Mouse (Mus musculus): Measurements from ENCODE around the gene Astn2. TPM values are rescaled to one million over a fixed set of nuclear protein-coding genes. Genes with fewer than 3 reads are reported as not detected.

The Astn2 gene
- polyA plus RNA-seq, 1 experiment from 2014 or later: 0.57 TPM

- WGBS: 71% methylated on average over 4 of the region's 4 CpGs
- Histone ChIP-seq H3K4me2 (no peak overlapping the region), H3K9ac (ENCODE audit: low read length) (no peak overlapping the region), H3K27ac (ENCODE audit: low read depth, low read length) (no peak overlapping the region), H3K9me3 (ENCODE audit: control insufficient read depth, low read length) (no peaks in the 10 kb centered on the region), H3K27me3 (ENCODE audit: control insufficient read depth, insufficient read depth, low read length) (peaks cover 59% of the 10 kb centered on the region), H3K4me3 (ENCODE audit: low read depth, low read length) (no peak overlapping the region), H3K36me3 (ENCODE audit: control insufficient read depth, insufficient read depth, low read length) (no peaks in the 10 kb centered on the region), H3K4me1 (ENCODE audit: control insufficient read depth, insufficient read depth, low read length) (peaks cover 3% of the 10 kb centered on the region; the same call in 1 of the 2 replicates)
- no peak for DNase-seq (ENCODE audit: low spot score, missing footprints)
- 0 out of 2 replicates have a peak, but pooled peaks have one; percentile 1 for ATAC-seq (ENCODE audit: low FRiP score)
Measured at GRCm38 (mm10) chr4:65838781-65839180, 565.6 kb downstream of the Astn2 start.

- no peak overlapping the region for H3K4me2 ChIP-seq
- no peaks in the 10 kb centered on the region for H3K9me3 ChIP-seq (ENCODE audit: control insufficient read depth, low read length)
- no peak overlapping the region for H3K4me3 ChIP-seq (ENCODE audit: low read depth, low read length)
- no peak for ATAC-seq (ENCODE audit: low FRiP score)
- H3K36me3 ChIP-seq (ENCODE audit: control insufficient read depth, insufficient read depth, low read length): no peaks in the 10 kb centered on the region
- DNase-seq (ENCODE audit: low spot score, missing footprints): no peak
- no peak overlapping the region for H3K9ac ChIP-seq (ENCODE audit: low read length)
- peaks cover 32% of the 10 kb centered on the region for H3K27me3 ChIP-seq (ENCODE audit: control insufficient read depth, insufficient read depth, low read length)
- H3K4me1 ChIP-seq (ENCODE audit: control insufficient read depth, insufficient read depth, low read length): no peaks in the 10 kb centered on the region; the same call in 1 of the 2 replicates
- no peak overlapping the region for H3K27ac ChIP-seq (ENCODE audit: low read depth, low read length)
- WGBS: 98% methylated on average over 1 of the region's 1 CpGs
Measured at GRCm38 (mm10) chr4:65832971-65833370, 571.4 kb downstream of the Astn2 start.

GRCm38 (mm10) chr4:65831872-65832271 lies 572.5 kb downstream of the Astn2 start:
- Histone ChIP-seq H3K27ac (ENCODE audit: low read depth, low read length) (no peak overlapping the region), H3K9ac (ENCODE audit: low read length) (no peak overlapping the region), H3K4me1 (ENCODE audit: control insufficient read depth, insufficient read depth, low read length) (no peaks in the 10 kb centered on the region; the same call in 1 of the 2 replicates), H3K9me3 (ENCODE audit: control insufficient read depth, low read length) (no peaks in the 10 kb centered on the region), H3K36me3 (ENCODE audit: control insufficient read depth, insufficient read depth, low read length) (no peaks in the 10 kb centered on the region), H3K27me3 (ENCODE audit: control insufficient read depth, insufficient read depth, low read length) (peaks cover 22% of the 10 kb centered on the region), H3K4me2 (no peak overlapping the region), H3K4me3 (ENCODE audit: low read depth, low read length) (no peak overlapping the region)
- no peak for DNase-seq (ENCODE audit: low spot score, missing footprints)
- ATAC-seq (ENCODE audit: low FRiP score): no peak
- WGBS: 84% methylated on average over 3 of the region's 3 CpGs

- Histone ChIP-seq H3K9ac (ENCODE audit: low read length) (no peak overlapping the region), H3K27ac (ENCODE audit: low read depth, low read length) (no peak overlapping the region), H3K4me3 (ENCODE audit: low read depth, low read length) (no peak overlapping the region), H3K9me3 (ENCODE audit: control insufficient read depth, low read length) (no peaks in the 10 kb centered on the region), H3K4me2 (no peak overlapping the region), H3K4me1 (ENCODE audit: control insufficient read depth, insufficient read depth, low read length) (no peaks in the 10 kb centered on the region; the same call in 1 of the 2 replicates), H3K36me3 (ENCODE audit: control insufficient read depth, insufficient read depth, low read length) (no peaks in the 10 kb centered on the region), H3K27me3 (ENCODE audit: control insufficient read depth, insufficient read depth, low read length) (peaks cover 8% of the 10 kb centered on the region)
- DNase-seq (ENCODE audit: low spot score, missing footprints) (no peak), ATAC-seq (ENCODE audit: low FRiP score) (no peak)
- 2% methylated on average over 3 of the region's 3 CpGs for WGBS
Measured at GRCm38 (mm10) chr4:65830495-65830894, 573.9 kb downstream of the Astn2 start.

GRCm38 (mm10) chr4:65821070-65821469 lies 583.3 kb downstream of the Astn2 start:
- no peak overlapping the region for H3K27ac ChIP-seq (ENCODE audit: low read depth, low read length)
- H3K9ac ChIP-seq (ENCODE audit: low read length): no peak overlapping the region
- 93% methylated on average over 2 of the region's 2 CpGs for WGBS
- H3K4me3 ChIP-seq (ENCODE audit: low read depth, low read length): no peak overlapping the region
- no peaks in the 10 kb centered on the region for H3K4me1 ChIP-seq (ENCODE audit: control insufficient read depth, insufficient read depth, low read length)
- DNase-seq (ENCODE audit: low spot score, missing footprints): peak; percentile 12
- H3K27me3 ChIP-seq (ENCODE audit: control insufficient read depth, insufficient read depth, low read length): no peaks in the 10 kb centered on the region
- no peak for ATAC-seq (ENCODE audit: low FRiP score)
- no peak overlapping the region for H3K4me2 ChIP-seq
- no peaks in the 10 kb centered on the region for H3K36me3 ChIP-seq (ENCODE audit: control insufficient read depth, insufficient read depth, low read length)
- H3K9me3 ChIP-seq (ENCODE audit: control insufficient read depth, low read length): no peaks in the 10 kb centered on the region

GRCm38 (mm10) chr4:65820236-65820635 lies 584.2 kb downstream of the Astn2 start:
- Histone ChIP-seq H3K4me2 (no peak overlapping the region), H3K4me1 (ENCODE audit: control insufficient read depth, insufficient read depth, low read length) (no peaks in the 10 kb centered on the region), H3K27me3 (ENCODE audit: control insufficient read depth, insufficient read depth, low read length) (no peaks in the 10 kb centered on the region), H3K9me3 (ENCODE audit: control insufficient read depth, low read length) (no peaks in the 10 kb centered on the region), H3K9ac (ENCODE audit: low read length) (no peak overlapping the region), H3K4me3 (ENCODE audit: low read depth, low read length) (no peak overlapping the region), H3K27ac (ENCODE audit: low read depth, low read length) (no peak overlapping the region), H3K36me3 (ENCODE audit: control insufficient read depth, insufficient read depth, low read length) (no peaks in the 10 kb centered on the region)
- 74% methylated on average over 2 of the region's 2 CpGs for WGBS
- DNase-seq (ENCODE audit: low spot score, missing footprints) (peak; percentile 69), ATAC-seq (ENCODE audit: low FRiP score) (peak; percentile 48; the same call in 1 of the 2 replicates)

- Histone ChIP-seq H3K4me2 (no peak overlapping the region), H3K36me3 (ENCODE audit: control insufficient read depth, insufficient read depth, low read length) (no peaks in the 10 kb centered on the region), H3K4me1 (ENCODE audit: control insufficient read depth, insufficient read depth, low read length) (no peaks in the 10 kb centered on the region), H3K4me3 (ENCODE audit: low read depth, low read length) (no peak overlapping the region), H3K9me3 (ENCODE audit: control insufficient read depth, low read length) (no peaks in the 10 kb centered on the region), H3K9ac (ENCODE audit: low read length) (no peak overlapping the region), H3K27me3 (ENCODE audit: control insufficient read depth, insufficient read depth, low read length) (no peaks in the 10 kb centered on the region), H3K27ac (ENCODE audit: low read depth, low read length) (no peak overlapping the region)
- peak; percentile 45 for DNase-seq (ENCODE audit: low spot score, missing footprints)
- peak; percentile 24; the same call in 1 of the 2 replicates for ATAC-seq (ENCODE audit: low FRiP score)
- WGBS: 73% methylated on average over 3 of the region's 3 CpGs
Measured at GRCm38 (mm10) chr4:65819835-65820234, 584.6 kb downstream of the Astn2 start.

- Histone ChIP-seq H3K36me3 (ENCODE audit: control insufficient read depth, insufficient read depth, low read length) (no peaks in the 10 kb centered on the region), H3K4me3 (ENCODE audit: low read depth, low read length) (no peak overlapping the region), H3K27ac (ENCODE audit: low read depth, low read length) (no peak overlapping the region), H3K4me2 (no peak overlapping the region), H3K9me3 (ENCODE audit: control insufficient read depth, low read length) (no peaks in the 10 kb centered on the region), H3K4me1 (ENCODE audit: control insufficient read depth, insufficient read depth, low read length) (no peaks in the 10 kb centered on the region), H3K27me3 (ENCODE audit: control insufficient read depth, insufficient read depth, low read length) (no peaks in the 10 kb centered on the region), H3K9ac (ENCODE audit: low read length) (no peak overlapping the region)
- ATAC-seq (ENCODE audit: low FRiP score): no peak
- WGBS: 90% methylated on average over 2 of the region's 2 CpGs
- DNase-seq (ENCODE audit: low spot score, missing footprints): no peak
Measured at GRCm38 (mm10) chr4:65814176-65814535, 590.3 kb downstream of the Astn2 start.

GRCm38 (mm10) chr4:65813500-65814175 lies 590.8 kb downstream of the Astn2 start:
- Histone ChIP-seq H3K27ac (ENCODE audit: low read depth, low read length) (no peak overlapping the region), H3K9me3 (ENCODE audit: control insufficient read depth, low read length) (no peaks in the 10 kb centered on the region), H3K9ac (ENCODE audit: low read length) (no peak overlapping the region), H3K4me2 (no peak overlapping the region), H3K4me3 (ENCODE audit: low read depth, low read length) (no peak overlapping the region), H3K36me3 (ENCODE audit: control insufficient read depth, insufficient read depth, low read length) (no peaks in the 10 kb centered on the region), H3K27me3 (ENCODE audit: control insufficient read depth, insufficient read depth, low read length) (no peaks in the 10 kb centered on the region), H3K4me1 (ENCODE audit: control insufficient read depth, insufficient read depth, low read length) (no peaks in the 10 kb centered on the region)
- DNase-seq (ENCODE audit: low spot score, missing footprints) (peak; percentile 39), ATAC-seq (ENCODE audit: low FRiP score) (no peak)
- WGBS: 83% methylated on average over 1 of the region's 1 CpGs

All from midbrain, embryonic 11.5 days (tissue).